ENCODE assay signal across 29 mouse cellular contexts in the genomic region with DNA sequence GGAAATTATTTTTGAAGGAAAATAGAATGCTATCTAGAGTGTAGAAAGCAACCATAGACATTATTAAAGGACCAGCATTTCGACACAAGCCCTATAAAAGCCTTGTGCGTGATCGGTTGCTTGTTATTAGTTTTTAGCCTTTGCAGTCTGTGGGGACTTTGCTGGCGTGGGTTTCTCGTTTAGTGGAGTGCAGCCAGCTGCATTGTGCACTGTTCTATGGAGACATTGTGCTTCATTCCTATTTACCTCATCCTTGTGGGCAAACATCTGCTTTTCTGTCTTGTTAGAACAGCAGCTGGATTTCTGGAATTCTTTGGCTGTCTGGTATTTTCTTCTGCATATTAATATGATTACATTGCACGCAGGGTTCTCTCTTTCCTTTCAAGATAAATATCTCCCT.
A peak's percentile ranks its signal among the peaks of the same experiment; 100 is the strongest.
DNase-seq lines count a peak whose midpoint lies in the region; ATAC-seq and TF ChIP-seq lines count a peak whose summit lies in the region.
"Had no signal": no experiment of that assay in that cellular context is flagged by ENCODE, and none has a peak within 500 bp of the region (broad histone marks: within the 10 kb centered on the region; RNA-seq: fewer than 3 reads in every experiment).

No protein-coding gene starts in this region.

- H3K36me3 ChIP-seq in limb, embryonic 12.5 days = no peaks in the 10 kb centered on the region
- H3K36me3 ChIP-seq in limb, embryonic 10.5 days = no peaks in the 10 kb centered on the region
- H3K36me3 ChIP-seq: embryonic facial prominence, embryonic 12.5 days; forebrain, embryonic 12.5 days; forebrain, embryonic 15.5 days; G1E; heart, embryonic 10.5 days; heart, embryonic 13.5 days had no signal

- intact Hi-C loops in gastrocnemius, postnatal 14 days (cut with DNase I; ENCODE audit: low total_unique reads) = no loop called here
- intact Hi-C loops in gastrocnemius, adult 2 months (cut with DNase I) = no loop called here

- WGBS in limb, embryonic 12.5 days = 43% methylated on average over 6 of the region's 6 CpGs
- 90% methylated on average over 6 of the region's 6 CpGs for WGBS in limb, embryonic 10.5 days

- H3K27ac ChIP-seq in gastrocnemius, adult 2 months = no peak overlapping the region
- H3K27ac ChIP-seq in limb, embryonic 12.5 days = 0 out of 2 replicates have a peak overlapping the region, but pooled peaks have one; percentile 0
- H3K27ac ChIP-seq in limb, embryonic 10.5 days = no peak overlapping the region
- H3K27ac ChIP-seq: embryonic facial prominence, embryonic 12.5 days; forebrain, embryonic 12.5 days; forebrain, embryonic 15.5 days; heart, embryonic 10.5 days; heart, embryonic 13.5 days; hindbrain, embryonic 14.5 days; hindbrain, postnatal 0 days had no signal

- H3K4me2 ChIP-seq in limb, embryonic 12.5 days = no peak overlapping the region
- H3K4me2 ChIP-seq: embryonic facial prominence, embryonic 12.5 days; forebrain, embryonic 12.5 days; forebrain, embryonic 15.5 days; heart, embryonic 13.5 days; hindbrain, embryonic 14.5 days had no signal

- H3K27me3 ChIP-seq in limb, embryonic 12.5 days = no peaks in the 10 kb centered on the region
- H3K27me3 ChIP-seq in limb, embryonic 10.5 days (ENCODE audit: low read depth, poor library complexity, severe bottlenecking) = no peaks in the 10 kb centered on the region
- H3K27me3 ChIP-seq: CH12.LX; embryonic facial prominence, embryonic 12.5 days; forebrain, embryonic 12.5 days; forebrain, embryonic 15.5 days; heart, embryonic 13.5 days; Patski had no signal

- no peak overlapping the region for H3K4me3 ChIP-seq in gastrocnemius, adult 2 months
- H3K4me3 ChIP-seq in limb, embryonic 12.5 days (replicated peaks) = no peak overlapping the region
- no peak overlapping the region for H3K4me3 ChIP-seq in limb, embryonic 10.5 days
- H3K4me3 ChIP-seq: embryonic facial prominence, embryonic 12.5 days; erythroblast, embryonic 14.5 days; forebrain, embryonic 12.5 days; forebrain, embryonic 15.5 days; heart, embryonic 10.5 days; heart, embryonic 13.5 days had no signal

- no peak for TF ChIP-seq CTCF in gastrocnemius, adult 2 months (IDR thresholded peaks at IDR 0.05)

- no peak overlapping the region for H3K9ac ChIP-seq in limb, embryonic 12.5 days (replicated peaks)
- H3K9ac ChIP-seq: embryonic facial prominence, embryonic 12.5 days; forebrain, embryonic 12.5 days; forebrain, embryonic 15.5 days; heart, embryonic 13.5 days; hindbrain, embryonic 14.5 days had no signal

- H3K9me3 ChIP-seq in limb, embryonic 12.5 days = no peaks in the 10 kb centered on the region
- H3K9me3 ChIP-seq in limb, embryonic 10.5 days (replicated peaks) = no peaks in the 10 kb centered on the region
- H3K9me3 ChIP-seq: embryonic facial prominence, embryonic 12.5 days; forebrain, embryonic 12.5 days; forebrain, embryonic 15.5 days; G1E; heart, embryonic 10.5 days; heart, embryonic 13.5 days had no signal

- peak; percentile 40 for DNase-seq in adrenal gland, postnatal 10 days
- DNase-seq in adrenal gland, adult 18-20 months (ENCODE audit: low spot score in 2 of 2) = no peak
- peak; percentile 55 for DNase-seq in gastrocnemius, postnatal 14 days
- no peak for DNase-seq in gastrocnemius, adult 2 months
- no peak for DNase-seq in limb, embryonic 10.5 days (ENCODE audit: low spot score)
- no peak for DNase-seq in right cerebral cortex, postnatal 36 days (ENCODE audit: low spot score in 2 of 2)
- DNase-seq: adrenal gland, adult 2 months; adrenal gland, postnatal 25 days; B cell, adult 2 months; cerebellum, adult 18-20 months; cerebellum, adult 9-10 months; cerebellum, postnatal 14 days; heart, adult 18-20 months; heart, postnatal 14 days; heart, postnatal 4 days had no signal

- no peak for ATAC-seq in limb, embryonic 12.5 days (ENCODE audit: insufficient number of reproducible peaks, insufficient read depth, low FRiP score, low TSS enrichment, low read depth)
- ATAC-seq: forebrain, embryonic 15.5 days; hindbrain, postnatal 0 days; inflammation-experienced regulatory T-cells, adult 6 months; intestine, embryonic 16.5 days; Patski had no signal

- H3K4me1 ChIP-seq in limb, embryonic 12.5 days (replicated peaks) = peaks cover 32% of the 10 kb centered on the region
- H3K4me1 ChIP-seq in limb, embryonic 10.5 days = peaks cover 17% of the 10 kb centered on the region
- H3K4me1 ChIP-seq: embryonic facial prominence, embryonic 12.5 days; forebrain, embryonic 12.5 days; forebrain, embryonic 15.5 days; heart, embryonic 10.5 days; heart, embryonic 13.5 days had no signal

Comparison
In these comparisons a context has a peak if more than half of its experiments do, and no peak if none do; other contexts are left out.
1. DNase-seq: peak in adrenal gland, postnatal 10 days (single experiment) and gastrocnemius, postnatal 14 days (single experiment); none in adrenal gland, adult 18-20 months (0 of 2), gastrocnemius, adult 2 months (single experiment), limb, embryonic 10.5 days (single experiment) and right cerebral cortex, postnatal 36 days (0 of 2).